Mouse (Mus musculus): ENCODE data around the gene Snai1. TPM values are rescaled to one million over a fixed set of nuclear protein-coding genes. Genes with fewer than 3 reads are reported as not detected.

Snai1 gene
- polyA plus RNA-seq, 1 experiment from 2014 or later, result 0.66 TPM

- 19% methylated on average over 19 of the region's 19 CpGs for WGBS
- 0 out of 2 replicates have a peak, but pooled peaks cover 3% of the 10 kb centered on the region for H3K4me1 ChIP-seq (ENCODE audit: control insufficient read depth, insufficient read depth, low read length)
- no peaks in the 10 kb centered on the region for H3K9me3 ChIP-seq (ENCODE audit: control insufficient read depth, low read length)
- no peak overlapping the region for H3K27ac ChIP-seq (ENCODE audit: low read depth, low read length)
- H3K9ac ChIP-seq (replicated peaks; ENCODE audit: low read depth, low read length), result no peak overlapping the region
- H3K36me3 ChIP-seq (ENCODE audit: control insufficient read depth, insufficient read depth, low read length), result no peaks in the 10 kb centered on the region
- no peak overlapping the region for H3K4me3 ChIP-seq (ENCODE audit: low read depth, low read length)
- peak; percentile 14; the same call in 1 of the 2 replicates for ATAC-seq (ENCODE audit: low read depth)
- H3K27me3 ChIP-seq (ENCODE audit: control insufficient read depth, insufficient read depth, low read length), result no peaks in the 10 kb centered on the region
- peak overlapping the region; percentile 29; the same call in 1 of the 2 replicates for H3K4me2 ChIP-seq (ENCODE audit: low read depth, low read length)
Measured at GRCm38 (mm10) chr2:167565682-167566081, 27.7 kb downstream of the Snai1 start.

- 81% methylated on average over 9 of the region's 9 CpGs for WGBS
- H3K27me3 ChIP-seq (ENCODE audit: control insufficient read depth, insufficient read depth, low read length), result no peaks in the 10 kb centered on the region
- no peaks in the 10 kb centered on the region for H3K36me3 ChIP-seq (ENCODE audit: control insufficient read depth, insufficient read depth, low read length)
- no peaks in the 10 kb centered on the region for H3K9me3 ChIP-seq (ENCODE audit: control insufficient read depth, low read length)
- no peak overlapping the region for H3K4me2 ChIP-seq (ENCODE audit: low read depth, low read length)
- 0 out of 2 replicates have a peak, but pooled peaks cover 3% of the 10 kb centered on the region for H3K4me1 ChIP-seq (ENCODE audit: control insufficient read depth, insufficient read depth, low read length)
- H3K4me3 ChIP-seq (ENCODE audit: low read depth, low read length), result no peak overlapping the region
- no peak overlapping the region for H3K9ac ChIP-seq (replicated peaks; ENCODE audit: low read depth, low read length)
- no peak overlapping the region for H3K27ac ChIP-seq (ENCODE audit: low read depth, low read length)
- ATAC-seq (ENCODE audit: low read depth), result no peak
Measured at GRCm38 (mm10) chr2:167568112-167568511, 30.1 kb downstream of the Snai1 start.

- H3K27ac ChIP-seq (ENCODE audit: low read depth, low read length), result no peak overlapping the region
- no peak overlapping the region for H3K4me2 ChIP-seq (ENCODE audit: low read depth, low read length)
- 67% methylated on average over 13 of the region's 13 CpGs for WGBS
- no peaks in the 10 kb centered on the region for H3K9me3 ChIP-seq (ENCODE audit: control insufficient read depth, low read length)
- no peak overlapping the region for H3K9ac ChIP-seq (replicated peaks; ENCODE audit: low read depth, low read length)
- H3K4me3 ChIP-seq (ENCODE audit: low read depth, low read length), result no peak overlapping the region
- no peaks in the 10 kb centered on the region for H3K36me3 ChIP-seq (ENCODE audit: control insufficient read depth, insufficient read depth, low read length)
- 0 out of 2 replicates have a peak, but pooled peaks cover 3% of the 10 kb centered on the region for H3K4me1 ChIP-seq (ENCODE audit: control insufficient read depth, insufficient read depth, low read length)
- no peaks in the 10 kb centered on the region for H3K27me3 ChIP-seq (ENCODE audit: control insufficient read depth, insufficient read depth, low read length)
- no peak for ATAC-seq (ENCODE audit: low read depth)
Measured at GRCm38 (mm10) chr2:167569934-167570651, 32.1 kb downstream of the Snai1 start.

GRCm38 (mm10) chr2:167570815-167571214 lies 32.8 kb downstream of the Snai1 start:
- Histone ChIP-seq H3K36me3 (ENCODE audit: control insufficient read depth, insufficient read depth, low read length) (no peaks in the 10 kb centered on the region), H3K4me1 (ENCODE audit: control insufficient read depth, insufficient read depth, low read length) (no peaks in the 10 kb centered on the region), H3K9ac (replicated peaks; ENCODE audit: low read depth, low read length) (no peak overlapping the region), H3K4me2 (ENCODE audit: low read depth, low read length) (no peak overlapping the region), H3K4me3 (ENCODE audit: low read depth, low read length) (no peak overlapping the region), H3K27me3 (ENCODE audit: control insufficient read depth, insufficient read depth, low read length) (no peaks in the 10 kb centered on the region), H3K9me3 (ENCODE audit: control insufficient read depth, low read length) (no peaks in the 10 kb centered on the region), H3K27ac (ENCODE audit: low read depth, low read length) (no peak overlapping the region)
- no peak for ATAC-seq (ENCODE audit: low read depth)
- WGBS, result 96% methylated on average over 6 of the region's 6 CpGs

GRCm38 (mm10) chr2:167571442-167572220 lies 33.6 kb downstream of the Snai1 start:
- Histone ChIP-seq H3K36me3 (ENCODE audit: control insufficient read depth, insufficient read depth, low read length) (no peaks in the 10 kb centered on the region), H3K27me3 (ENCODE audit: control insufficient read depth, insufficient read depth, low read length) (no peaks in the 10 kb centered on the region), H3K9me3 (ENCODE audit: control insufficient read depth, low read length) (no peaks in the 10 kb centered on the region), H3K9ac (replicated peaks; ENCODE audit: low read depth, low read length) (no peak overlapping the region), H3K4me3 (ENCODE audit: low read depth, low read length) (no peak overlapping the region), H3K4me1 (ENCODE audit: control insufficient read depth, insufficient read depth, low read length) (no peaks in the 10 kb centered on the region), H3K4me2 (ENCODE audit: low read depth, low read length) (no peak overlapping the region), H3K27ac (ENCODE audit: low read depth, low read length) (no peak overlapping the region)
- 82% methylated on average over 18 of the region's 18 CpGs for WGBS
- ATAC-seq (ENCODE audit: low read depth), result no peak

- WGBS, result 63% methylated on average over 9 of the region's 9 CpGs
- Histone ChIP-seq H3K4me2 (ENCODE audit: low read depth, low read length) (no peak overlapping the region), H3K4me1 (ENCODE audit: control insufficient read depth, insufficient read depth, low read length) (no peaks in the 10 kb centered on the region), H3K27ac (ENCODE audit: low read depth, low read length) (no peak overlapping the region), H3K27me3 (ENCODE audit: control insufficient read depth, insufficient read depth, low read length) (no peaks in the 10 kb centered on the region), H3K36me3 (ENCODE audit: control insufficient read depth, insufficient read depth, low read length) (no peaks in the 10 kb centered on the region), H3K9me3 (ENCODE audit: control insufficient read depth, low read length) (no peaks in the 10 kb centered on the region), H3K4me3 (ENCODE audit: low read depth, low read length) (no peak overlapping the region), H3K9ac (replicated peaks; ENCODE audit: low read depth, low read length) (no peak overlapping the region)
- ATAC-seq (ENCODE audit: low read depth), result no peak
Measured at GRCm38 (mm10) chr2:167574814-167575213, 36.8 kb downstream of the Snai1 start.

- Histone ChIP-seq H3K9me3 (ENCODE audit: control insufficient read depth, low read length) (no peaks in the 10 kb centered on the region), H3K27ac (ENCODE audit: low read depth, low read length) (no peak overlapping the region), H3K4me3 (ENCODE audit: low read depth, low read length) (no peak overlapping the region), H3K27me3 (ENCODE audit: control insufficient read depth, insufficient read depth, low read length) (no peaks in the 10 kb centered on the region), H3K4me2 (ENCODE audit: low read depth, low read length) (no peak overlapping the region), H3K4me1 (ENCODE audit: control insufficient read depth, insufficient read depth, low read length) (no peaks in the 10 kb centered on the region), H3K9ac (replicated peaks; ENCODE audit: low read depth, low read length) (no peak overlapping the region), H3K36me3 (ENCODE audit: control insufficient read depth, insufficient read depth, low read length) (no peaks in the 10 kb centered on the region)
- WGBS, result 93% methylated on average over 7 of the region's 7 CpGs
- no peak for ATAC-seq (ENCODE audit: low read depth)
Measured at GRCm38 (mm10) chr2:167575581-167575980, 37.6 kb downstream of the Snai1 start.

- 91% methylated on average over 8 of the region's 8 CpGs for WGBS
- ATAC-seq (ENCODE audit: low read depth), result no peak
- Histone ChIP-seq H3K9me3 (ENCODE audit: control insufficient read depth, low read length) (no peaks in the 10 kb centered on the region), H3K4me1 (ENCODE audit: control insufficient read depth, insufficient read depth, low read length) (no peaks in the 10 kb centered on the region), H3K27ac (ENCODE audit: low read depth, low read length) (no peak overlapping the region), H3K36me3 (ENCODE audit: control insufficient read depth, insufficient read depth, low read length) (no peaks in the 10 kb centered on the region), H3K9ac (replicated peaks; ENCODE audit: low read depth, low read length) (no peak overlapping the region), H3K27me3 (ENCODE audit: control insufficient read depth, insufficient read depth, low read length) (no peaks in the 10 kb centered on the region), H3K4me3 (ENCODE audit: low read depth, low read length) (no peak overlapping the region), H3K4me2 (ENCODE audit: low read depth, low read length) (no peak overlapping the region)
Measured at GRCm38 (mm10) chr2:167576121-167576620, 38.2 kb downstream of the Snai1 start.
